Mouse (Mus musculus) embryo, embryonic 9.5 days (tissue): ENCODE data around the gene Tfip11.

ENCODE experiments used
- DNase-seq: peaks from one replicate; pipeline ENCODE4 v3.0.0-alpha.2; 2017; ENCODE audit errors: extremely low spot score

Tfip11 gene

DNA sequence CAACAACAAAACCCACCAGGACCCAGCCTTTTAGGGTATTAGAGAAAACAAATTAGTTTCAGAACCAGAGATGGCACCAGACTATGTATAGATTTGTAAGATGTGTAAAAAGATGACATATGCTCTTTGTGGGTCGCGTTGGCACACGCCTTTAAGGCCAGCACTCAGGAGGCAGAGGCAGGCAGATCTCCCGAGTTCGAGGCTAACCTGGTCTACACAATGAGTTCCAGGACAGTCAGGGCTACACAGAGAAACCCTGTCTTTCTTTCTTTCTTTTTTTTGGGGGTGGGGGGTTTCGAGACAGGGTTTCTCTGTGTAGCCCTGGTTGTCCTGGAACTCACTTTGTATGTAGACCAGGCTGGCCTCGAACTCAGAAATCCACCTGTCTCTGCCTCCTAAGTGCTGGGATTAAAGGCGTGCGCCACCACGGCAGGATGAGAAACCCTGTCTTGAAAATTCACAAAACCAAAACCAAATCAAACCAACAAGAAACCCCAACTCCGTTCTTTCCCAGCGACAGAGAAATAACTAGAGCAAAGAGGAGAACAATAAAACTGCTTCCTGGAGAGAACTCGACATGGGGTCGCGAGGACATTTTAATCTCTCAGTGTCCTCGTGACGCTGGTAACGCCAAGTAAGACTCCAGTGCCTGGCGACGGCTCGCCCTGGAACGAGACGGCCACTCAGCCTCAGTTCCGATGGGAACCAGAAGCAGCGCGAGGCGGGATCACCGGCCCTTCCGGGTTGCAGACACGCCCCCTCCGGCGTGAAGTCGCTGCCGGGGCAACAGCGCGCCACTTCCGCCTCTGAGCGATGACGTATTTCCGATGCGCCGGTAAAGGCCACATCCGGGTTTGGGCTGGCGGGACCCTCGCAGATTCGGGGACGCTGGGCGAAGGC lies at the start of gene Tfip11:
TSS of gene Tfip11 (plus strand) at position 813 of the 900 bp plus-strand sequence.
- DNase-seq: peak; percentile 96

DNA sequence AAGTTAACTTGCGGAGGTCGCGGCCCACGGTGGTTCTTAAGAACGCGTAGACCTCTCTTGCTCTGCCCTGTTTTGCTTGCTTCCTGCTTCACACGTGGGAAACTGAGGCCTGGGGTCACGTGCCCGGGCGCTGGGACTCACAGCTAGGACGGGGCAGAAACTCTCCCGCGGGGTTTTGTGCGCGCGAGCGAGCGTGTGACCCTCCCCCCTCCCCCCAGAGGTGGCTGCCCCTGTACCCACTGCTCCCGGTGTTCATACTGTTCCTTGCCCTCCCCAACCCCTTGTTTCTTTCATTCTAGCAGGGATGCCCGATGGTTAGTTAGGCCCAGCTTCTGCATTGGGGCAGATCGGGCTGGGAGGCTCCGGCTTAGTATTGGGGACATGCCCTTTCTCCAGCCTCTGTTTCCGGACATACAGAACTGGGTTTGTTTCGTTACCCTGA lies 49.2 kb upstream of the Tfip11 start:
- DNase-seq: no peak

DNA sequence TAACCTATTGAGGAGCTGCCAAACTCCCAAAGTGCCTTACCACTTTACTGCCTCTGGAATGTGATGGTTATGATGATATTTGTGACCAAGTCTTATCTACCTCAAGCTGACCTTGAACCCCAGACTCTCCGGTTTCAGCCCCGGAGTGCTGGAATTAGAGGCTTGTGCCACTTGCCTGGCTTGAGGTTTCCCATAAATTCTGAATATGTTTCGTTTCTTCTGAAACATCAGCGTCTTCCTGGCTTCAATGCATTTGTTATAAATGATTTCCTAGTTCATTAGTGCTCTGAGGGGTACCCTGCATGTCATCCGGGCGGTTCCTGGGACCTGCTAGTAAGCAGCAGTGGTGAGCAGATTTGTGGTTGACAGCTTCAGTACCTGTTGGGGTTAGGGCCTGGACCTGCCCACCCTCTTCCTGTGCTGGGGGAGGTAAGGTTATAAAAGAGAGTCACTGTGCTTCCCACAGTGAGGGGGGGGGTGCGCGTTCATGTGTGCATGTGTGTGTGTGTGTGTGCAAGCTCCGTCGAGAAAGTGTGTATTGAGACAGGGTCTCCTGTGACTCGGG lies 48.2 kb upstream of the Tfip11 start:
- DNase-seq: no peak

DNA sequence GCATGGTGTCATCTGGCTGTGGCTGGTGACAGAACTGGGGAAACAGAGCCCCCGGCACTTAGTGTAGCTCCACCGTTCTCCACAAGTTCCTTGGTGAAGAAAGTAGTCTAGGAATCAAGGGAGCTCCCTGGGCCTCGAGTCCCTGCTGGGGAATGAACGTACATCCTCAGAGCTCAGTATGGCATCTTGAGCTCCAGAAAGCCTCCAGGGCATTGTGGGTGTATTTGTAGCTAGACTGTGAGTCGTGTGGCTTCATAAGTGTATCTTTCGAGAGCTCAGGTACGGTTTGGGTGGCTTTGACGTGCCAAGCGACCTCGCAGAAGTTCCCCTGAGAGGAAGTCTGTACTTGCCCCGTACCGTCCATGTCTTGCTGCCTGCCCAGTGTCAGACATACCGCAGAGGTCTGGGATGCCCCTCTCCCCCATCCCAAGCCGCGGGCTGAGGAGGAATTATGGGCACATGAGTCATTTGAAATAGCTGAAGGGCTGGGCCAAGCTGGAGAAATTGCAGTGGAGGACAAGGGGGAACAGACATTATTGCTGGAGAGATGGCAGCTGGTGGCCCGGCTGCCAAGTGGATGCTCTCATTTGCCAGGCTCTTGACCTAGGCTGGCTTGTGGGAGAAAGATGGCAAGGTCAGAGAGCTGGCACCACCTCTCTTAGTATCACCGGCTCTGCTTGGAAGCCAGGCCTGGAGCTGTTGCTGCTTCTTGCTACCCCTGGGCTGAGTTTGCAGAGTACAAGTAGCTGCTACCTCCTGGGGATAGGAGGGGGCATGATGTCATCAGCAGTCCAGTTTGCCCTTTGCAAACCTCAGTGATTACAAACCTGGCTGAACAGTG lies 46.8 kb upstream of the Tfip11 start:
- no peak for DNase-seq

DNA sequence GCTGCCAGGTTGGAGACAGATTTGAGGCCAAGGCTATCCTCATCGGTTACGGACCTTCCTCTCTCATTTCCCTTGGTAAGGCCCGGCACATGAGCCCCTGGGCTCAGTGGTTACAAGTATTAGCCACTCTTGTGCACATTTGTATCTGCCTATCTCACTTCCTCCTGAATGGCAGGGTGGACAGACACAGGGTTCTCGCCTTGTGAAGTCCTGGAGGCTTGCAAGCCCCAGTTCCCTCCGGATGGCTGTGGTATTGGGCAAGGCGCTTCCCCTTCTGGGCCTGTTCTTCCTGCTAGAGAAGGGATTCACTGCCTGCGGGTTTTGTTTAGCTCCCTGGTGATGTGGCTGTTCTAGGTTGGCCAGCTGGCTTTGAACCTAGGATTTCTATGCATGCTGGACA lies 46.0 kb upstream of the Tfip11 start:
- no peak for DNase-seq

DNA sequence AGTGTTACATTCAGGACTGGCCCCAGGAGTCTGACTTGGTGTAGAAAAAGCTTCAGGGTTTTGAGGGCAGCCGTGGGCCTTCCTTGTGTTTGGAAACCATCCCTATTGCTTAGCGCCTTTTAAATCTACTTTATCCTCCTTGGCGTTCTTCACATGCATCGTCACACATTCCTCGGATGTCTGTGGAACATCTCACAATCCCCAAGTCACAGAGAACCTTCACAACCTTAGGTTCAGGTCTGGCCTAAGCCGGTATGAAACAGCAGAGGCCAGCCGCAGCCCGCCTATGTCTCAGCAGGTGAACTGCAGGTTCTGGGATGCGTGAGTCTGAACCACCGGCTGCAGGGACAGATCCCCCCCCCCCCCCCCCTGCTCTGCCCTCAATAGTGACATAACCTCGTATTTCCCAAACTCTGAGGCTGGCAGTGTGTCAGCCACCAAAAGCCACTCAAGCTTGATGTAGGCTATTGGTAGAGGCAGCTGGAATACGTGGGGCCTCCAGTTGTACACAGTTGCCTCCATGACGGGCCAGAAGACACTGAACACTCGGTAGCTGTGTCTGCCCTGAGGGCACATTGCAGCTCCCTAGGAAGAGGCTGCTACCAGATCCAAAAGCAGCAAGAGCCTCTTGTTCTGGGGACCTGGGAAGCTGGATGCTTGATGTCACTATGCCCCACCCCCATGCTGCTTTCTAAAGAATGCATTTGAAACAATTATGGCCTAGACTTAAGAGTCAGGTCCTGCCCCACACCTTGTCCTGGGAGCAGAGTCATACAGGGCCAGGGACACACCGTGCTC lies 45.1 kb upstream of the Tfip11 start:
- DNase-seq: no peak

DNA sequence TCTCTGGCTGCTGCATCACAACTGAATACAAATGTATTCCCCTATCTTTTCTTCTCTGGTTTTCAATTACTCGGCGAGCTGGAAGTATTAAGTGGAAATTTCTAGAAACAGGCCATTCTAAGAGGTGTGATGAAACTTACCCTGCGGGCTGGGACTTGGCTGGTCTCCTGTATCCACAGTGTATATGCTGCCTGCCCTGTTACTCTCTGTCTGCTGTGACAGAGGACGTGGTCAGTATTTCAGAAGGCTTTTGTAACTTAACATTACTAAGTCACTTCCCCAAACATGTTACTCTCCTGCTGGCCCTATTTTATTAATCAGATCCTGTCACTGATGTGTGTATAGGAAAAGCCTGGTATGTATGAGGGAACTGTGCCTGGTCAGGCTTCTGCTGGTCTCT lies 44.5 kb upstream of the Tfip11 start:
- DNase-seq: no peak

DNA sequence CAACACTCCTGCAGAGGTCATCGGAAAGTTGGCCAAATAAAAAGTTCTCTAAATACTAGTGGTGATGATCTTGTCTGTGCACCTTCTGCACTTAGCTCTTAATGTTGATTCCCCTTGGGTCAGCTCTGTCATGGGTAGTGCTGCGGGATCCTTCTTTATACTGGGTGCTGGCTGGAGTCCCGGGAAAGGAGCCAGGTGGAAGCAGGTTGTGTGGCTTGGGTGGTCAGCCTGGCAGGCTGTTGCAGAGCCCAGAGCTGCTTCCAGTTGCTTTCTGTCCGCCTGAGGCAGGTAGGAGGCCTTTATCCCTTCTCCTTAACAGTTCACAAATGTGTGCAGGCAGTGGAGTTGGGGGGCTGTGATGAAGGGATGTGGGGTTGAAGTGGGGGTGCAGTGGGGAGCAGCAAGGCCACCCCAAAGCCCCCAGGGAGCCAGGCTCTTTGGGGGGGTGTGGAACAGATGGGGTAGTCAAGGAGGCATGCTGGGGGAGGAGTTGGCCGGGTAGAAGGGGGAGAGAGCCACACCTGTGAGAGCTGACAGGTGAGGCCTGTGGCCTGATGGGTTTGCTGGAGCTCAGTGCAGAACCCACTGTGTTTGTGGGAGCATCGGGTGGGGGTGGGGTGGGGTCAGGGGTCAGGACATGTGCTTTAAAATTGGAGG lies 43.9 kb upstream of the Tfip11 start:
- DNase-seq: no peak

DNA sequence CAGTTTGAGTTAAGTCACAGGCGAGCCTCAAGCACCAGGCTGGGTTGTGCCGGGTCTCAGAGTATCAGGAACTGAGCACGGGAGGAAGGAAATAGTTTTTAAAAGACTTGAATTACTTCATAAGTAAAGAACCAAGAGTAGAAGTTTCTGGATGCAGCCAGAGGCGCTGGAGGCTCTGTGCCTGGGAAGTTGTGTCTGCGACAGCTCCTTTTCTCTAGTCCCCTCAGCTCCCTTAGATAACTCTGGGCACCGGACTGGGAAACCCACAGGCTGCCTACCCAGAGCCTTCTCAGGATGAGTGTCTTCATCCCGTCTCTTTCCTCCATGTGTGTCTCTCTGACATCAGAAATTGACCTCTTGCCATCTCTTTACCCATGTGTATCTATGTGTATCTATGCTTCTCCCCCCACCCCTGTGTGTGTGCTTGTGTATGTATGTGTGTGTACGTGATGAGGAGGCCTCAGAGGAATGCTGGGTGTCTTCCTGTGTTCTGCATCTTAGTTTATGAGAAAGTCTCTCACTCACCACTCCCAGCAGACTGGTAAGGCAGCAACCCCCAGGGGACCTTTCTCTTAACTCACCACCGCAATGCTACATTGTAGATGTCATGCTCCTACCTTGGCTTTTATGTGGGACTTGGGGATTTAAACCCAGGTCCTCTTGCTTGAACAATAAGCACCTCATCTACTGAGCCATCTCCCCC lies 43.2 kb upstream of the Tfip11 start:
- DNase-seq: no peak

DNA sequence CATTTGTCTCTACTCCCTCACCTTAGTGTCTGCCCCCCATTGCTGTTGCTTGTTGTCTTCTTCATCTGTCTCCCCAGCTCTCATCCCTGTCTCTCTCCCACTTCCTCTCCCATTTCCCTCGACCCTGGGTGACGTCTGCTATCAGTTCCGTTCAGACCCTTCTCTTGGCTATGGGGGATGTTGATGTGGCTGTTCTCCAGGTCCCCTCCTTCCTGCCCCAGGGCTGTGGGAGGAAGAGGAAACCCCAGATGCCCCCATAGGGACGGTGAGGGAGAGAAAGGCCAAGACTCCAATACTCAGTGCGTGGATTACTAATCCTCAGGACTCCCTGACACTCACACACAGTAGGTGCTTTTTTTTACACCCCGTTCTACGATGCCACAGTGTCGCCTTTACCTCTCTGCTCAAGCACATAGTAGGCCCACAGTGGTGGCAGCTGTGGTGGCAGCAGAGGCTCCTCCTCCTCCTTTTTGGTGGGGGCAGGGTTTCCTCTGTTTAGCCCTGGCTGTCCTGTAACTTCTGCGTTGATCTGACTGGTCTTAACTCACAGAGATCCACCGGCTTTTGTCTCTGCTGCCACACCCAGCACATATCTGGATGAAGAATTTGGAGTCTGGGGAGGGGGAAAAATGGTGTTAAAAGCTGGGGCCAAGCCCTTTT lies 42.5 kb upstream of the Tfip11 start:
- DNase-seq: no peak

DNA sequence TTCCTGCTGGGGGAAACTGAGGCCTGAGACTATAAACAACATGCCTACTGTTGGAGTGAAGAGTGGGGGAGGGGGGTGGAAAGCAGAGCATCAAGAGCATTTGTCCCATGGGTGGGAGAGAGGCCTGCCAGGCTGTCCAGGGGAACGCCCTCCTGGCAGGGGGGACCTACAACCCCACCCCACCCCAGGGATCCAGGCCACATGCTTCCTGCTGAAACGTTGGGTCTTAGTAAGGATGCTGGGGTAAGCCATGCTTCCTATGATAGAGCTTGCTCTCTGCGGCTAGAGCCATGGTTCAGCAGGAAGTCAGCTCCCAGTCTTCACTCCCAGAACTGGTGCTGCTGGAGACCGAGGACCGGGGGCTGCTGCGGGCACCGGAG lies 42.0 kb upstream of the Tfip11 start:
- DNase-seq: no peak

DNA sequence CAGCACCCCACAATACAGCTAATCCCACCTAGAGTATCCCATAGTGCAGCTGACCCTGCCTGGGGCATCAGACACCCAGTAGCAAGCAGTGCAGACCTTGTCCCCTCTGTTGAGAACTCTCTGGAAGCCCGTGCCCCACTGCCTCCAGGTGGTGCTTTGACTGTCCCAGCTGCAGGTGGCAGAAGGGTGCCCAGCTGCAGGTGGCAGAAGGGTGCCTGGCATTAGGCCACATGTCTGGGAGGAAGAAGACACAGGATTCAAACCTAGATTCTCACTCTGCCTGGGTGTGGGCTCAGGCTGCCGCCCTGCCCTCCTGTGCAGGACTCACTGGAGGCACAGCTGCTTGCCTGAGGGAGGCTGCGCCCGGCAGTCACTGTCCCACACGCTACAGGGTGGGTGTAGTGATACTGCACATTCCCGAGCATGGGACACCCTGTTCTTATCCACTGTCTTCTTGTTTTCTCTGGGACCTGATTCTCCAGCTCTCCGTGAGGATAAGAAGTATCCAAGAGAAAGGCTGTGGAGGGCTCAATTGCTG lies 40.5 kb upstream of the Tfip11 start:
- DNase-seq: no peak

DNA sequence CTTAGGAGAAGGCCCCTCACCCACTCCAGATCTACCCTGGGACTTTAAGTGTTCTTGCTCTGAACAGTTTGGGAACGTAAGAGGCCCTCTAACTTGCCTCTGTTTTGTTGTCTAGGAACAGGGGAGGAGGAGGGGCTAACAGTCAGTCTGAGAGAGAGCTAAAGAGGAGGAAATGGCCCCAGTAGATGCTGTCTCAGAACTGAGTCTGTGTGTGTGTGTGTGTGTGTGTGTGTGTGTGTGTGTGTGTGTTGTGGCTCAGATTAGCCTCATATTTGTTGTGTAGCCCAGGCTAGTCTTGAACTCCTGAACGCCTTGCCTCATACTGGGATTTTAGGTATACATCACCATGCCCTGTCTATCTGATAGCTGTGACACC lies 39.6 kb upstream of the Tfip11 start:
- no peak for DNase-seq

DNA sequence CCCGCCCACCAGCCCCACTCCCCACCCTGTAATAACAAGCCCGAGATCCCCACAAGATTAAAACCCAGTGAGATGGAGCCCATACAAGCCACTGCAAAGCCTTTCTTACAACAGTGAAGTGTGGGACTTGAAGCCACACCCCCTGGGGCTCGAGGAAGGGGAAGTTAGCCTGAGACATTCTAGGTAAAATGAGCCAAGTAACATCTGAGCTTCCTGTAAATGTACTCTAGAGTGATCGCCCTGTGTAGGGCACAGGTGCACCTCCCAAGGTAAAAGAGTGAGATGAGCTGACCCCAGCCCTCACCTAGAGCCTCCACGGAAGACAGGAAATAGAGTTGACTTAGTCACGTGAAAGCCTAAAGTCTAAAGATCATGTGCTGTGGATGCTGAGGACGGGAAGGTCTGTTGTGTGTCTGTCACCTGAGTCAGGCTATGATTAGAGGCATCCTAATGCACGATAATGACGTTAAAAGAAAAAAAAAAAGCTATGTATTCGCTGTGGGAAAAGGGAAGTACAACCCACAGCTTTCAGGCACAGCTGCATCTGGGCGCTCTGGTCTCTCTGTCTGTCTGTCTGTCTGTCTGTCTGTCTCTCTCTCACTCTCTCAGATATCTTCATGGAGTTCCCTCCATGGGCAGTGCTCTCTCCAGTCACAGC lies 39.0 kb upstream of the Tfip11 start:
- no peak for DNase-seq

DNA sequence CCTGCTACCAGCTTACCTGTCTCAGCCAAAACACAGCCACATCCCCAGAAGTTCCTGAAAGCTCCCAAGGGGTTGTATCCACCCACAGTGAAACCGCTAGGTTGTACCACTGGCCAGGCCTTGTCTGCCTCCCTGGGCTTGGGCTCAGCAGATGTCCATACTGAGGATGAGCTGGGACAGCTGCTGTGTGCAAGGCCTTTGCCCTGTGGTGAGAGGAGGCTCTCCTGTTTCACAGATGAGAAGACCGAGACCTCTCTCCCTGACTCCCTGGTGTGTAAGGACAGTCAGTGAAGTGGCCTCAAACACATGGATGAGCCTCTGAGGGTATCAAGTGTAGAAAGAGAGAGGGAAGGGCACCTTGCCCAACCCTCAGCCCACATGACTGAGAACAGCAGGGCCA lies 38.5 kb upstream of the Tfip11 start:
- DNase-seq: no peak

DNA sequence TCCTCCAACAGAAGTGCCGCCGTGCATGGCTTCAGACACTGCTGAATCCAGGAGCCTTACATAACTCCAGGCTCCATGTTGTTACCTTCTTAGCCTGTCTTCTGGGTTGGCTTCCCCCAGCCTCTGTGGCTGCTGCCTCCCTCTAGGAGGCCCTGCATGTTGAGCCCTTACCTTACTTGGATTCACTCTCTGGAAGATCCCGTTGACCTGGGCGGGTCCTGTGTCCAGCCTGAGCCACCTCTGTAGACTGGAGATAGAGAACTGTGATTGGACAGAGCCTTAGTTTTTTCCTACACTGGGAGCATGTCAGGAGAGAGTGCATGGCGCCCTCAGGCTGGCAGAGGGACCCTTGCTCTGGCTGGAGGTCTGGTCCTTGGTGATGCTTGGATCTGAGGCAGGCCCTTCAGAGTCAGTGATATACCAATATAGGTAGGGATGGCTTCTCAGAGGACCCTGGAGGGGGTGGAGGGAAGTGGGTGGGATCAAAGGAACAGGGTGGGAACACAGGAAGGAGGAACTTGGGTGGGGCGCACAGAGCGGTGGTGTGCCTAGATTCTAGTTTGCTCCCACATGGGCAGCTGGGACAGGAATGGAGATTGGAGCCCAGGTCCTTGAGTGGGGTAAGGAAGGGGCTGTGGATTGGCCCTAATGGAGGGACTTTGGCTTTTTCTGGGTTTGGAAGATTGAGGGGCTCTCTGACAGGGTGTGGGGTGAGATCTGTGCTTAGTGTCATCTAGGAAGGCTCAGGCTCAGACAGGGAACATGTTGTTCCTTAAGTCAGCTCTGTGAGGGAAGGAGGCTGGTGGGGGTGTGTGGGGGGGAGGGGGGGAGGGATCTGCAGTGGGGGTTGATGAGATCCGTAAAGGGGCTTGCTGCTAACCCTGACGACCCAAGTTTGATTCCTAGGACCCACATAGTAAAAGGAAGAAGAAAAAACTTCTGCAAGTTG lies 37.7 kb upstream of the Tfip11 start:
- DNase-seq: no peak

DNA sequence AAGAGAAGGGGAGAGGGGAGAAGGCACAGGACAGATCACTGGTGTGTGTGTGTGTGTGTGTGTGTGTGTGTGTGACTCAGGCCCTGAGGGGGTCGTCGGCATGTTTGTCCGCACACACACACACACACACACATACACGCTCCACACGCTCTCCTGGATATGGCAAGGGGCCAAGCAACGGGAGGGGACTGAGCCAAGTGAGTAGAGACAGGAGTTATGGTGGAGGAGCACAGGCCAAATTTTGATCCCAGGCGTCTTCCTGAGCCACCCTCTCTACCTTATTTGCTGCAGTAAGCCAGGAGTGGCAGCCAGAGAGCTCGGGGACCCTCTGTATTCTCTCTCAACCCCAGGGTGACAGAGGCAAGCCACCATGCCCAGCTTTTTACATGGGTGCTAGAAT lies 36.9 kb upstream of the Tfip11 start:
- no peak for DNase-seq
